Mouse (Mus musculus): ENCODE data around the gene Kdm6b.
"Not testable (repeated sequence)": the region's sequence is repeated elsewhere in the genome, so short reads cannot be mapped to it uniquely, and the experiment has no call there.

The Kdm6b gene

GRCm38 (mm10) chr11:69405397-69406200, 7.9 kb downstream of the Kdm6b start:
- DNase-seq (ENCODE audit: low spot score), result no peak

- no peak for DNase-seq (ENCODE audit: low spot score)
Observed at GRCm38 (mm10) chr11:69404595-69405396, 8.7 kb downstream of the Kdm6b start.

GRCm38 (mm10) chr11:69403691-69404594, 9.5 kb downstream of the Kdm6b start:
- no peak for DNase-seq (ENCODE audit: low spot score)

GRCm38 (mm10) chr11:69401987-69402386, 11.5 kb downstream of the Kdm6b start:
- DNase-seq (ENCODE audit: low spot score), result no peak

- DNase-seq (ENCODE audit: low spot score), result no peak
Observed at GRCm38 (mm10) chr11:69401210-69401637, 12.3 kb downstream of the Kdm6b start.

GRCm38 (mm10) chr11:69400083-69400850, 13.2 kb downstream of the Kdm6b start:
- no peak for DNase-seq (ENCODE audit: low spot score)

GRCm38 (mm10) chr11:69399201-69400082, 14.0 kb downstream of the Kdm6b start:
- DNase-seq (ENCODE audit: low spot score), result no peak

GRCm38 (mm10) chr11:69398486-69399200, 14.8 kb downstream of the Kdm6b start:
- DNase-seq (ENCODE audit: low spot score), result no peak

- DNase-seq (ENCODE audit: low spot score), result no peak
Observed at GRCm38 (mm10) chr11:69398059-69398458, 15.4 kb downstream of the Kdm6b start, which contains the start of gene Tmem88. TSS of gene Tmem88 (minus strand) at chr11:69398234.

GRCm38 (mm10) chr11:69397581-69398057, 15.9 kb downstream of the Kdm6b start:
- no peak for DNase-seq (ENCODE audit: low spot score)

GRCm38 (mm10) chr11:69396772-69397171, 16.7 kb downstream of the Kdm6b start:
- DNase-seq (ENCODE audit: low spot score), result no peak

GRCm38 (mm10) chr11:69395634-69396373, 17.7 kb downstream of the Kdm6b start:
- DNase-seq (ENCODE audit: low spot score), result peak; percentile 94

GRCm38 (mm10) chr11:69395235-69395633, 18.2 kb downstream of the Kdm6b start, which contains the start of the genes Naa38 and Cyb5d1:
TSS of gene Naa38 (plus strand) at chr11:69395487.
TSS of gene Cyb5d1 (minus strand) at chr11:69395631.
- peak; percentile 72 for DNase-seq (ENCODE audit: low spot score)

- DNase-seq (ENCODE audit: low spot score), result not testable (repeated sequence)
Observed at GRCm38 (mm10) chr11:69394591-69395167, 18.8 kb downstream of the Kdm6b start.

GRCm38 (mm10) chr11:69390400-69391034, 23.0 kb downstream of the Kdm6b start:
- no peak for DNase-seq (ENCODE audit: low spot score)

GRCm38 (mm10) chr11:69389531-69390399, 23.7 kb downstream of the Kdm6b start:
- DNase-seq (ENCODE audit: low spot score), result no peak

- no peak for DNase-seq (ENCODE audit: low spot score)
Observed at GRCm38 (mm10) chr11:69388680-69389079, 24.8 kb downstream of the Kdm6b start.
